Mouse (Mus musculus) olfactory bulb, adult 2 months (tissue): ENCODE results near the gene Pdlim7. TPM values are rescaled to one million over a fixed set of nuclear protein-coding genes. Genes with fewer than 3 reads are reported as not detected.

Source experiments
- H3K27ac ChIP-seq: fragments of 200-500 bp; 2 replicates; pipeline ENCODE4 v1.5.1; 2012; ENCODE audit warnings: low read depth, low read length; ENCODE audit not compliant: insufficient read depth
- H3K4me1 ChIP-seq: fragments of 200-500 bp; 2 replicates; pipeline ENCODE4 v1.6.1; 2012; ENCODE audit warnings: low read length; ENCODE audit not compliant: control insufficient read depth, insufficient read depth
- H3K4me3 ChIP-seq: fragments of 200-500 bp; 2 replicates; pipeline ENCODE4 v1.5.1; 2012; ENCODE audit warnings: mild to moderate bottlenecking, low read depth, low read length, moderate library complexity; ENCODE audit not compliant: insufficient read depth
- CTCF ChIP-seq: fragments of 200-500 bp; IDR thresholded peaks from 2 replicates; pipeline ENCODE4 v1.5.1; 2012; ENCODE audit warnings: low read depth, mild to moderate bottlenecking, low read length, moderate library complexity; ENCODE audit not compliant: insufficient read depth
- POLR2A ChIP-seq: fragments of 200-500 bp; IDR thresholded peaks from 2 replicates; pipeline ENCODE4 v1.6.1; 2012; ENCODE audit warnings: mild to moderate bottlenecking, low read depth, low read length, moderate library complexity; ENCODE audit not compliant: insufficient read depth
- WGBS: fragments of 180-500 bp; shearing (Covaris S2); methylation state at CpG from one replicate; pipeline ENCODE4 v1.1.7; 2018; 5-methylcytosine and 5-hydroxymethylcytosine counted together
- polyA plus RNA-seq: library from polyadenylated mRNA; stranded (reverse); fragments of >200 nt; gene quantifications from 2 replicates; pipeline ENCODE4 v1.2.4, GENCODE M21; 2012; ENCODE audit warnings: low replicate concordance; ENCODE audit not compliant: missing spikeins, insufficient read depth, insufficient read length

The Pdlim7 gene
- polyA plus RNA-seq: not detected in 2 replicates

DNA sequence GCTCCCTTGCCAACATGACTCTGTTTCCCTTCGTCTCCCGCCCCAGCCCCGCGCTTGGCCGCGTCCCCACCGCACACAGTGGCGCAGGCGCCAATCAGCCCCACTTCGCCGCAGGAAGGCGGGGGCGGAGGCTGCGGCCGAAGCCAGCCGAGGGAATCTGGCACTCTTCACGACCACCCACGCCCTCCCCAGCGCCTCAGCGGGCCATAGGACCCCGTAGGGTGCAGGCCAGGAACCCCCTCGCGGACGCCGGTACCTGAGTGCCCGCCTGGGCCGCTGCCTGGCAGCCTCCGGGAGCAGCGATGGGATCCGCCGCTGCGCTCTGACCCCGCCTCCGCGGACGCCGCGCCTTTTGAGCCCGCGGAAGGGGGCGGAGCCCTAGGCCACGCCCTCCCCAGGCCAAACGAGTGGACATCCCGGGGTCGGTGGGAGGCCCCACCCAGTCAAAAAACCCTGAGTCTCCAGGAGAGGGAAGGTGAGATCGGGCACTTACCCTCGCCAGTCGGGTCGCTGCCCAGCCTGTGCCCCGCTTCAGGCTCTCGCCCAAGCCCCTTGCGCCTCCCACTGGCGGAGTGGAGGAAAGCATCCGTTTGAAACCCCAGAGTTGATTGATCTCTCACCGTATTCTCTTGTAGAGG, at the start of gene Pdlim7:
Pdlim7 (minus strand) TSS at position 566 of the 638 bp plus-strand sequence.
- peak; percentile 100 for TF ChIP-seq CTCF
- TF ChIP-seq POLR2A: peak; percentile 98
- Histone ChIP-seq H3K27ac (peak within 1 kb of the TSS; percentile 73), H3K4me1 (peaks cover 28% of the 10 kb centered on the region), H3K4me3 (peak within 1 kb of the TSS; percentile 79)
- under 1% methylated on average over 55 of the region's 55 CpGs for WGBS

DNA sequence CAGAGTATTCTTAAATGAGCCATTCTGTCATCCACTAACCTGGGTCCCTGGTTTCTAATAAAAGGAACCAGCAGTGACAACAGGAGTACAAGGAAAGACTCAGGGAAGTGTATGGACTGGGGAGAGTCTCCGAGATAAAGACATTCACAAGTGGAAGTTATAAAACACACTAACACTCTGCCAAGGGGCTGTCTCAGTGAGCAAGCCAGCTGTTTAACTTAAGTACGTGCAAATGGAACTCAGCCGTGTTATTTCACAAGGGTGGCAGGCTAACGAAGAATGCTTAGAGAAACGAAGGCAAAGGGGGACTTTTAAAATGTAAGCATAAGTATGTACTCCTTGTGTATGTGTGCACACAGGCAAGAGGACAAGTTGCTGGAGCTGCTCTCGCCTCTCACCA, 44.0 kb upstream of the Pdlim7 start:
- TF ChIP-seq CTCF (no peak), POLR2A (no peak)
- H3K27ac ChIP-seq: no peak overlapping the region
- 52% methylated on average over 6 of the region's 6 CpGs for WGBS
- no peaks in the 10 kb centered on the region for H3K4me1 ChIP-seq
- H3K4me3 ChIP-seq: no peak overlapping the region

DNA sequence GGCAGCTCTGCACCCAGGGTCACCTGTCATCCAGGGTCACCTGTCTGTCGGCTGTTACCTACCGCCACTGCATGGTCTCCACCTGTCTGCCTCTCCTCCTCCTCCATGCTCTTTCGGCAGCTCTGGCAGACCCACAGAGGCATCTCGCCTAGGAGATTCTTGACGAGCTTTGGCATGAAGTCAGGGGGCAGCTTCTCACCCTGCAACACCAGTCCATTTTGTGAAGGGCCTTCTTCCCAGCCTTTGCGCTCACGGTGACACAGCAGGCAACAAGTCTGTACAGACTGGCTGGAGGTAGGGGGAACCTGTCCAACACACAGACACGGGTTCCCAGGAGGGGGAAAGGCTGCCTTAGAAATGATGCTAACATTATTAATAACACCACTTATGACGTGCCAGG, 42.4 kb upstream of the Pdlim7 start:
- Histone ChIP-seq H3K27ac (no peak overlapping the region), H3K4me1 (no peaks in the 10 kb centered on the region), H3K4me3 (no peak overlapping the region)
- TF ChIP-seq CTCF (no peak), POLR2A (no peak)
- WGBS: 87% methylated on average over 9 of the region's 9 CpGs

DNA sequence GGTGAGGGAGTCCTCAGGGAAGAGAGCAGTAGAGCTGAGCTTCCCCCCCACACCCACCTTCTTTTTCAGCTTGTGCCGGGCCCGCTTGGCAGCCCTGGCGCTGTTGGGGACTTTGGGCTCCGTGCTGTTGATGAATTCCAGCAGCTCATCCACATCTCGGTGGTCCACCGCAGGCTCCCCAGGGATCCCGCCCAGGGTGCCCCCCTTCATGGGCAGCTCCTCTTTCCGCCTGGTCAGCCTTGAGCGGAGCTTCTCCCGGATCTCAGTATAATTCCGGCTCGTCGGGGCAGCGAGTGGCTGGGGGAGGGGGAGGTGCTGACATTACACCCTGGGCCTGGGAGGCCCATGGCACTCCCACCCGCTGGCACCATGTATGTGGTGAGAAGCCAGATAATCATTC, 35.6 kb upstream of the Pdlim7 start:
- TF ChIP-seq POLR2A: no peak
- TF ChIP-seq CTCF: no peak
- WGBS: 85% methylated on average over 15 of the region's 15 CpGs
- Histone ChIP-seq H3K4me1 (no peaks in the 10 kb centered on the region), H3K27ac (no peak overlapping the region), H3K4me3 (no peak overlapping the region)

DNA sequence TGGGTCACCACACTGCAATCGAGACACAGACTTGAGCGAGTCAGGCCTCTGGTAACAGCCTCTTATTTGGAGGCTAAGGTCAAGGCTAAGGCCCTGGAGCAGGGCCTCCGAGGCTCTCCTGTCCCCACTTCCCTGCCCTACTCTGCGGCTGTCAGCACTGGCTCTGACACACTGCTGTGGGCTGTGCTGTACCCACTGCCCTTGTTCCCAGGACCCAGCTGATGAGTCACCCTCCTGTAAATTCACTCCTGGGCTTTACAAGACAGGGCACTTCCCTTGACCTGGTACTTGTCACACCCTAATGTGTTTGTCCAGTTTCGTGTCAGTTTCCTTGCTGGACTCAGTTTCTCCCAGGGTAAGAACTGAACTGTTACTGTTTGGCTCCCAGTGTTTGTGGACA, 35.0 kb upstream of the Pdlim7 start:
- H3K4me1 ChIP-seq: no peaks in the 10 kb centered on the region
- no peak overlapping the region for H3K27ac ChIP-seq
- H3K4me3 ChIP-seq: no peak overlapping the region
- 92% methylated on average over 5 of the region's 5 CpGs for WGBS
- TF ChIP-seq POLR2A: no peak
- TF ChIP-seq CTCF: no peak

DNA sequence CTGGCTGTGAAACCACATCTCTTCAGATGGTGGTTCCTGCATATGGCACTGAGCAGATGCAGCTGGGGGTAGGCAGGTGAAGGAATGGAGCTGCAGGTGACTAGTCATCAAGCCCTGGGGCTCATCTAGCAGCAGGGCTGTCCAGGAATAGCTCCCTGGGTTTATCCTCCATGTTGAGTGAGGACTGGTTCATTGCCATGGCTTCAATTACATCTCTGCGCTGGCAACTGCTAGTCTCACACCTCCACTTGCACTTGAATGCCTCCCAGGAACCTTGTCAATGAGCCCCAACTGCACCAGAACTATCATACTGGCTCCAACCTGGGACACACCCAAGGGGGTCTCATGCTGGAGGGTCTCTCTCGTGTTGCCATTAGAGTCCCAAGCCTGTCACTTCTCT, 34.4 kb upstream of the Pdlim7 start:
- H3K4me1 ChIP-seq: no peaks in the 10 kb centered on the region
- no peak overlapping the region for H3K27ac ChIP-seq
- WGBS: 88% methylated on average over 2 of the region's 2 CpGs
- no peak for TF ChIP-seq POLR2A
- no peak for TF ChIP-seq CTCF
- H3K4me3 ChIP-seq: no peak overlapping the region

DNA sequence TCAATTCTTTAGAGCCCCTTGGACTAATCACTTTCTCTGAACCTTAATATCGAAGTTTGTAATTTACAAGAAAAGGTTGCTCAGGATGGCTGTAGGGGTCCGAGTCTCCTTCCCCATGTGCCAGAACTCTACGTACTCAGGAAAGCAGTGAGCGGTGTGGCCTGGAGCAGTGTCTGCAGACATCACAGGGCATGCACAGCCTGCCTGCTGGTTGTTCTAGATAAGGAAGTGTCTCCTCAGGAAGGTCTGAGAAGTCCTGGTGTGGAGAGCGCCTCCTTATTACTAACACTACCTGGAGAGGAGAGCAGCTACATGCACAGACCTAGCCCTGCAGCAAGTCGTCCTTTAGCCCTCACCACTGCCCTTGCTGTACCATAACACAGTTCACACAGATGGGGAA, 31.3 kb upstream of the Pdlim7 start:
- Histone ChIP-seq H3K27ac (no peak overlapping the region), H3K4me3 (no peak overlapping the region), H3K4me1 (no peaks in the 10 kb centered on the region)
- TF ChIP-seq POLR2A: no peak
- TF ChIP-seq CTCF: no peak
- WGBS: 95% methylated on average over 6 of the region's 6 CpGs

DNA sequence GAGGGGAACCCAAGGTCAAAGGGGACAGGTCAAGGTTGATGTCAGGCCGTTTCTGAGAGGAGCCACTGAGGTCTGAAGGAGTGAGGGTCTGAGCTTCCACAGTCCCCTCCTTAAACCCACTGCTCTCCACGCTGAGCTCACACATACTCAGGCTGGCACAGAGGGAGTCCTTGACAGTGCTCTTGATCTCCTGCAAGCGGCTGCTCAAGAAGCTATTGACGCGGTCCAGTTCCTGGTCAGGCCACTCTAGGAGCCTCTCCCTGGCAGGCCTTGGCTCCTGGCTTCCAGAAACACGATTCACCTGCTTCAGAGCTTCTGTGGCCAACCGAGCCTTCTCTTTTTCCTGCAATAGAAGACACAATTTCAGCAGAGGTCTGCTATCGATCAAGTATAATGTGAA, 30.0 kb upstream of the Pdlim7 start:
- Histone ChIP-seq H3K27ac (no peak overlapping the region), H3K4me3 (no peak overlapping the region), H3K4me1 (no peaks in the 10 kb centered on the region)
- TF ChIP-seq POLR2A: no peak
- no peak for TF ChIP-seq CTCF
- 96% methylated on average over 8 of the region's 8 CpGs for WGBS

DNA sequence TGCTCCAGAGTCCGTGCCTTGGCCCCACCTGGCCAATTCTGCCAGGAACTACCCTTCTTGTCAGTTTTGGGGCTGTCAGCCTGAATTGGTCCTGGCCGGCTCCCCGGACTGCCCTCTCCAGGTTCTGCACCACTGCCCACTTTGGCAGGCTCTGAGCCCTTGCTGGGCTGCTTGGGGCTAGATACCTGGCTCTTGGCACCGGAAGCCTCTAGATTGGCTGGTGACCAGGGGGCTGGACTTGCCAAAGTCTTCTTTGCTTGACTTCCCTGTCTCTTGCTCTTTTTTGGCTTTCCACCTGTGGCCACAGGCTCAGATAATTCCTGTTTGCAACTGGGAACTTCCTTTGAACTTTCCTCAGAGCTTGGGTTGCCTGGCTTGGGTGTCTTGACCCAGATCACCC, 29.4 kb upstream of the Pdlim7 start:
- H3K27ac ChIP-seq: no peak overlapping the region
- H3K4me1 ChIP-seq: no peaks in the 10 kb centered on the region
- WGBS: 89% methylated on average over 4 of the region's 4 CpGs
- no peak for TF ChIP-seq POLR2A
- no peak for TF ChIP-seq CTCF
- no peak overlapping the region for H3K4me3 ChIP-seq
